Mouse (Mus musculus): ENCODE data around the gene Uck1.

DNA sequence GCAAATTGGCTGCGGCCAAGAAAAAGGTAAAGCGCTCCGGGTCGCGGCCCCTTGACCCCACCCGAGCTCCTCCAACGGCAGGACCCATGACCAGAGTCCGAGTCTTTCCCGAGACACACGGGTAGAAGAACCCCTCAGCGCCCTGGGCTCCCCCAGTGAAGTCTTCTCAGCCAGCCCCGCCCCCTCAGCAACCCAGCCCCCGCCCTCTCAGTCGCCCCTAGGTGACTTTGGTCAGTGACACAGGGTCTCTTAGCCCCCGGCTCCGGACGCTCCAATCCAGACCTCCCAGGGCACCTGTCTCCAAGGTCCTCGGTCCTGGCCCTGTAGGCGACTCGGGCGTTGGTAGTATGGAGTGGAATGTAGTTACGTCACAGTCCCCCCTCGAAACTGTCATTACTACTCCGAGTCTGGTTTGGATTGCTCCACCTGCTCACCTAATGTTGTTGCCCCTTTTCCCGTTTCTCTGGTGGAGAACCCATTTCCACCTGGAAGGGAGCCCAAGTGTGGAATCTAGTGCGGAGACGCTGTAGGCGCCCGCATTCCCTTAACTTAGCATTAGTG lies 28.5 kb upstream of the Uck1 start:
- TF ChIP-seq CTCF (IDR thresholded peaks at IDR 0.05; ENCODE audit: low read depth), result no peak
- TF ChIP-seq EP300 (IDR thresholded peaks at IDR 0.05; ENCODE audit: low read depth), result no peak
